Mouse (Mus musculus): ENCODE data around the gene Shisa5. TPM values are rescaled to one million over a fixed set of nuclear protein-coding genes. Genes with fewer than 3 reads are reported as not detected.
A peak's percentile ranks its signal among the peaks of the same experiment; 100 is the strongest.

Gene Shisa5
- total RNA-seq, 2 experiments from 2014 or later: 30.9 to 39.2 TPM

DNA sequence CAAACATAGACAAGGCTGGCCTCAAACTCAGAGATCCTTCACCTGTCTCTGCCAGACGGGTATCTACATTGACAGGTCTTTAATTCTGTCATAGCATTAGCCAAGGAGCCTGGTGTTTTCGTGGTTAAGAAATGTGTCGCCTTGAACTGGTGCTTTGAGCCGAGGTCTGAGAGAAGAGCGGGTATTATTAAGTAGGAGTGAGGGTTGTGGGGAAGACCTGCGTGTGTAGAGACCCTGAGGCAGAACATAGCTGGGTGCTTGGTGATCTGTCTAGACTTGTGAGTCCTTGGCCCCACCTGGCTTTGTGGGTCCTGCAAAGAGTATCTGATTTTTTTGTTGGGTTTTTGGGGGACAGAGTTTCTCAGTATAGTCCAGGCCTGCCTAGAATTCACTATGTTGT lies 15.5 kb downstream of the Shisa5 start:
- DNase-seq: no peak

DNA sequence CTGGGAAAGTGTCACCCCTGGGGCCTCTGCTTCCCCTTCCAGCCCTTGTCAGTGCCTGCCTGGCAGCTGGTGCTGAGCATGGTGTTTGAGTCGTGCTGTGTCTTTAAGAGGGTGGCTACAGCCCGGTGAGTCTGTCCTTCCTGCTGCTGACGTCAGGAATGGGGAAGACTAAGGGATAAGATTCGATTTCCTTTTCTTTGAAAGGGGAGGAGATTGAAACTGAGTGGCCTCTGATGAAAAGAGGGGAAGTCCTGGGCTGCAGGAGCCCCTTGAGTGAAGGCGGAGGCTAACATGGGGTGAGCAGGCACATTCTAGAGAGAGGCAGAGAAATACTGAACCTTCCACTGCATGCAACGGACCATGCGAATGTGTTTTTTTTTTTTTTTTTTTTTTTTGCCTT lies 16.3 kb downstream of the Shisa5 start:
- peak; percentile 43 for DNase-seq

DNA sequence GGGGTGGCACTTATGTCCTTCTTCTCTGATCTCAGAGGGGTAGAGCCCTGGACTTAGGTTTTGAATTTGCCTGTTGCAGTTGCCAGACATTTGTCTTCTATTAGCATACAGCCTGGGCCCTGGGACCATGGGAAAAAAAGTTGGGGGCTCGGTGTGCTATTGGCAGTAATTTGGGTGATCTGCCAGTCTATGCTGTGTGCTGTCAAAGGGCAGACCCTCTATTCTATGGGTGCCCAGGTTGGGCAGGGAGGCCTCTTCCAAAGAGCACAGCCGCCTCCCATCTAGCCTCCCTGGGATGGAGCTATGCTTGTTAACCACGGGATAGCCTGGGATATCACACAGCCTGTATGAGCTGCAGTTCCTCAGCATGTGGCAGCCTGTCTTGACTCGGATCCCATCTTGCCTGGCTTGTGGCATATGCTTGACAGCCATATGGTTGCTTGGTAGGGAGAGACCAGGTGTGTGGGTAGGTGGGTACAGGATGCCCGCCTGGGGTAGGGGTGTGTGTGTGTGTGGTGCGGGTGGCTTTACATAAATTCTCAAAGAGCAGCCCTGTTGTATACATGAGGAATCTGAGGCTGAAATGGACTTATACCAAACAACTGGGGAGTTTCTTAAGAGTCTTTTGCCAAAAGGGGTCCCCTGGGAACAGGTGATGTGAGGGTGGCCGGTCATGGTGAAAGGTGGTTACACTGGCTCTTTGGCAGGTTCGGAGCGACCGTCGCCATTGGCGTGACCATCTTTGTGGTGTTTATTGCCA lies 17.1 kb downstream of the Shisa5 start:
- no peak for DNase-seq

DNA sequence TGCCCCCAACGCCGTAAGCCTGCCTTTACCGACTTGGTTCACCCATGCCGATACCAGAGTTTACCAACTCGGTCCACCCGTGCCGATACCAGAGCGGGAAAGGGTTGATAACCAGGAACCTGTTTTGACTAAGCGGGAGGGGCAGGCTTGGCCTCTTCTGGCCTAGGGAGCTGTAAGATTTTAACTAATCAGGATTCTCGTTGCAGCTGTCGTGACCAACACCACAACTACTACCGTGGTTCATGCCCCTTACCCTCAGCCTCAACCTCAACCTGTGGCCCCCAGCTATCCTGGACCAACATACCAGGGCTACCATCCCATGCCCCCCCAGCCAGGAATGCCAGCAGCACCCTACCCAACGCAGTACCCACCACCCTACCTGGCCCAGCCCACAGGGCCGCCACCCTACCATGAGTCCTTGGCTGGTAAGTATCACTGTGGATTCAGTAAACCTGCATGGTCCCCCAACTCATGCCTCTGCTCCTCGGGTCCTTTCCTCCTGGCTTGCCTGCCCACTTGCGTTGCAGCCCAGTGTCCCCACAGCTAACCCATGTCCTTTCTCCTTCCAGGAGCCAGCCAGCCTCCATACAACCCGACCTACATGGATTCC lies 17.8 kb downstream of the Shisa5 start:
- no peak for DNase-seq

DNA sequence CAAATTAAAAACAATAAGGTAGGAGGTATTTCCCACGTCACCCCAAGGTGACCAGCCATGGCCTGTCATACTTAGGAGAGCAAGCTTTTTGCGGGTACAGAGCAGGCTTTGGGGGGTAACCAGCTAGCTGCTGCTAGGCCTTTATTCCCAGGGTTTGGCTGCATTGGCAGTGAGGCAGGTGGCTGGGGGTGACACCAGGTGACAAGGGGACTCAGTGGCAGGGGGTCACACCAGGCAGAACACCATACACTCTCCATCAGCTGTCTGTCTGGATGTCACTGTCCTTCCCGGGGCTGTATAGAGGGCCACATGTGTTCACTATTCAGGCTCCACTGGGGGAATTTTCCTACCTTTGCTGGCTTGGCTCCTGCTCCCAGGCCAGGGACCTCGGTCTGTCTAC lies 18.6 kb downstream of the Shisa5 start:
- DNase-seq: no peak

DNA sequence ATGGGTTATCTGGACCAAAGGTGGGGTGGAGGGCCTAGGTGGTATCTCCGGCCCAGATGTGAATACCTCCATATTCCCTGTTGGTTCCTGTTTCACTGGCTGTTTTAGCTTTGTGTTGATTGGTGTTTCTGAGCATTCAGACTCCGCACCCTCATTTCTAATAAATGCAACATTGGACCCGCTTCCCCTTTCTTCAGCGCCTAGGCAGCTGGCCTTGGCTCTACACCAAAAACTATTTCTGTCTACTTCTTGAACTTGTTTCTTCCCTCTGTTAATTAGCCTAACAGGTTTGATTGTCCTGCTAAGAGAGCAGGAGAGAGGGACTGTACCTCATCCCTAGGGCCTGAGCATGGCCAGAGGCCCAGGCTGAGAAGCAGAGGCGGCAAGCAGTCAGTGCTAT lies 19.2 kb downstream of the Shisa5 start:
- DNase-seq: no peak

DNA sequence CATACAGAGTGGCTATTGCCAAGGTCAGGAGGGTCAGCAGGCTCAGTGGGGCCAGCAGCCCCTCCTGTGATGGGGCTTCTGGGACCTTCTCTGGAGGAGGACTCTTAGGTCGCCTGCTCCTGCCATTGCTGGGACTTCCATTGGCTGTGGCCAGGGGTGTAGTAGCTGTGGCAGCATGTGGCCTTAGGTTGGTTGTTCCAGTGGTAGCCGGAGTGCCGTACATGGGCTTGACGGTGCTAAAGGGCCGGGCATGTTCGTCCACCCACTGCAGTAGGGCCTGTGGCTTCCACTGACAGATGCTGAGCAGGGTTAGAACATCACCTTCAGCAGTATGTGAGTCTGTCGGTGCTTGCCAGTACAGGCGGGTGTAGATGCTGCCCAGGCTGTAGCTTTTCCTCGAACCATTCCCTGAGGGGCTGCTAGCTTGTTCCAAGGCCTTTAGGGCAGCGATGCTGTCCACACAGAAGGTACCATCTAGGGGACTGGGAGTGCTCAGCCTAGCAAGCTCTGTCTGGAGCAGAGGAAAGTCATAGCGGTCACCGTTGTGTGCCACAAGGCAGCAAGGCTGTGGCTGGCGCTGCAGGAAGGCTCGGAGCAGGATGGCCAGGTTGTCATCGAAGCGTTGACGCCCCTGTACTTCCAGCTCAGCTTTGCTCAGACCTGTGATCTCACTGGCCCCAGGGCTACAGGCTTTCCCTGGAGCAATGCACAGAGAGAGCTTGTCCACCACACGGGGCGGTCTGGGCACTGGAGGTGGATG lies 19.8 kb downstream of the Shisa5 start:
- DNase-seq: no peak

DNA sequence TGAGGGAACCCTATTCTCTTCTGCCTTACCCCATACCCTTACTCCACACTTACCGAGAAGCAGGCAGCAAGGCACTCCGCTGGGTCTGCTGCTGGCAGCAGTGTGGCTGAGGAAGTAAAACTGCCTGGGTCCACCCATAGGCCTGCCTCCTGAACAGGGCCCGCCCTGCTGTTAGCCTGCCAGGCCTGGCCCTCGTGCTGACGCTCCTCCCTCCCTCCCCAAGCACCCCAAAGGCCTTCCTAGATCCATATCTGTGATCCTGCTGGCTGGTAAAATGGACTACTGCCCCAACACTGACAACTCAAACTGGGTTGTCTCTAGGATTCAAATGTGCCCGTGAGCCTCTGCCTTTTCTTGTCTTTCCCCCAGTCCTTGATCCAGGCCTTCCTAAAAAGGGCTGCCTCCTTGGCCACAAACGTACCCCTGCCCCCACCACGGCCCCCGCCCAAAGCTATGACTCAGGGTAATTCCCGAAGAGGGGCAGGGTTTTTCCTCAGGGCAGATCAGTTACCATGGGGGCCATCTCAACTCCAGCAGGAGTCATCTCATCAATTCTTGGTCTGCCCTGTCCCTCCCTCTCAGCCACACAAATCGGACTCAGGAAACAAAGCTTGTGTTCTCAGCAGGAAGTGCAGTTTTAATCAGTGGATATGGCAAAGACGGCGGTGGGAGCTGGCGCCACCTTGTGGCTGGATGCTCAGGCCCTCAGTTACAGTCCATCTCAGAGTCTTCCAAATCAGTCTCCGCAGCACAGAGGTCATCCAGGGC lies 21.0 kb downstream of the Shisa5 start, which contains the start of gene Trex1:
Gene Trex1, minus strand, starts transcription at position 599 of the 768 bp plus-strand sequence.
- DNase-seq: peak; percentile 89

DNA sequence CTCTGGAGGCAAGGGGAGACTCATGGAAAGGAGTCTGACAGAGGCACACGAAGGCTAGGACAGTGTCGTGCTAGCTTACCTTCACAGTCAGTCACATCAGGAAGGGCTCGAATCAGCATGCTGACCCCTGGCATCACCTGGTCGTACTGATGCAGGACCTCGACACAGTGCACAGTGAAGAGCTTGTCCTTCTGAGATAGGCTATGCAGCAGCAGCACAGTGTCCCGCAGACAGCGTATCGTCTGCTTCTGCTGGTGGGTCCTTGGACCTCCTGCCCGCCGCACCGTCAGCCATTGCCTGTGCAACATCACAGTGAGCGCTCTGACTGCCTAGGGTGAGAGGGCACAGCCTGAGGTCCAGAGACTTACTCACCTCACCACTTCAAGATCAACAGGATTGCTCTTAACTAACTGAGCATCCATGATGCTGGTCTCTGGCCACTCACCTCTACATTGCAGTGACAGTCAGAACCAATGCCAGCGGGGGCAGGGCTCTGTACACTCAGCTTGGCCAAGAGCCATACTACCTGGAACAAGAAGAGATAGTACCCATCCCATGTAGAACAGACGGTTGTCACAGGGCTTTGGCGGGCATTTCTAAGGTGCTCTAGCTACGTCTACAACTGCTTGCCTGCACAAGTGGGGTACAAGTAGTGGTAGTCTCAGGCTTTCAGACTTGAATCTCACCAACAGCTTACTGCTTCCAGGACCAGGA lies 22.0 kb downstream of the Shisa5 start:
- no peak for DNase-seq

DNA sequence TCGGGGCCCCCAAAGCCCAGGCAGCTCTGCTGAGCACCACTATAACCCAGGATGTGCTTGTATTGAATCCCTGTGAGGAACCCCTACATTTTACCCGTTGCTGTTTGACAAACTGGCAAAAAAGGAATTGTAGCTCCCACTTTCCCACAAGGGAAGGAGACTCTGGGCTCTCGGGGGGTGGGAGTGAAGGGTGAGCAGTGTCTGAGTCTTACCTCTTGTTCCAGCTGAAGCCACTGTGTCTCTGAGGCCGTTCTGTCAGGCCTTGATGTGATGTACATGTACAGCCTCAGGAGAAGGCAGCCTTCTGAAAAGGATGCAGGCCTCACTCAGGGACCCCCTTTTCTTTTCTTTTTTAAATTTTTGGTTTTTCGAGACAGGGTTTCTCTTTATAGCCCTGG lies 22.5 kb downstream of the Shisa5 start:
- DNase-seq: no peak

DNA sequence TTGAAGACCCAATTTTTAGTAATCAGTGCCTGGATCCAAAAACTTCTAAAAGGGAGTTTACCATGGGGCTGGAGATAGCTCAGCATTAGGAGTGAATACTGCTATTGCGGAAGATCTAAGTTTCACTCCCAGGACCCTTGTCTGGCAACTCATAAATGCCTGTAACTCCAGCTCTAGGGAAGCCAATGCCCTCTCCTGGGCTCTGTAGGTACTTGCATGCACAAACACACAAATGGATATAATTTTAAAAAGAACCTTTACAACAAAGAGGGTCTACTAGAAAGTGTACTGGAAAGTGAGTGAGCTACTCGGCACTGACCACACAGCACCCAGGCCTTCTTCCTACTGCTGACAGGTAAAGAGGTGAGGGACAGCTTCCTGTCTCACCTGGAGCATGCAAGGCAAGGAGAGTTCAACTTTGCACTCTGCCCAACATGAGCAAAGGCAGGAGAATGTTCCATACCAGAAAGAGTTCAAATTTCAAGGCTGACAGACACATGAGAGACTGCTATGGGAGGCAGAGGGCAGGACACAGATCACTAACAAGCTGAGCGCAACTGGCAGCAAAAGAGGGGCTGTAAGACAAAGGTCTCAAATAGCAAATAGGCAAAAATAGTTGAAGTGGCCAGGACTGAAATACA lies 29.9 kb downstream of the Shisa5 start:
- DNase-seq: no peak

DNA sequence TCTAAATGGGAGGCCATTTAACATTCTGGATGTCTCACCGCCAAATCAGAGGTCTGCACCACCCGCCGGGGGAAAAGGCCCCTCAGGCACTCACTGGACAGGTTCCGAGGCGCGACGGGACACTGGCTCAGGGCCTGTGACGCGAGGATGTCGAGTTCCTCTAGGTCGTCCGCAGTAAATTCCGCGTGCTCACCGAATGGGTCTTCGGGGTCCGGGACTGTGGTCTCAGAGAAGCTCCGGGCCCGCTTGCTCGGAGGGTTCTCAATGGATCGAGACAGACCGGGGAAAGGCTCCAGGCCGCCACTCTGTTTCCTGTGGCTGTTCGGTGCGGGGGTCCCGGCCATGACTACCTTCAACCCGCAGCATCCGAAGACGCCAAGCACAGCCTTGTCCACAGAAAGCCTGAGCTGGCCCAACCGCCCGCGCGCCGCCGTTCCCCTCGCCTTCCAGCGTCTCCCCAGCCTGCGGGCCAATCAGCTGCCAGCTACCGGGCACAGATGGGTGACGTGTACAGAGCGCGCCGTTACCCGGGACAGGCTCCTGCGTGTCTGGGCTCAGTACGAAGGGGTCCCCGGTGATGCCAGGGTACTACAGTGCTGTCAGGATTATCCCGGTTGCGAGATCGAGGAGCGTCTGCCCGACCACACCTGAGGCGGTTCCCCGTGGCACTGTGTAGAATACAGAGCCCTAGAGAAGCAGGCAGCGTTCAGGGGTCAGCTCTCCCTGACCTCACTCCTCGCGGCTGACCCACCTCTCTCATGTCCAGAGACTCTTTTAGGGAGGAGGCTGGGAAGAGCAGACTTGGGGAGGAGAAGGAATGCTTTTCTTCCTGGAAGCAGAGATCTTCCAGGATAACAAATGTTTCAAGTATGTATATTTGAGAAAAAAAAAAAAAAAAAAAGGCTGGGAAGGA lies 35.6 kb downstream of the Shisa5 start, which contains the start of gene Atrip:
Gene Atrip, minus strand, starts transcription at position 464 of the 913 bp plus-strand sequence.
- peak; percentile 90 for DNase-seq

DNA sequence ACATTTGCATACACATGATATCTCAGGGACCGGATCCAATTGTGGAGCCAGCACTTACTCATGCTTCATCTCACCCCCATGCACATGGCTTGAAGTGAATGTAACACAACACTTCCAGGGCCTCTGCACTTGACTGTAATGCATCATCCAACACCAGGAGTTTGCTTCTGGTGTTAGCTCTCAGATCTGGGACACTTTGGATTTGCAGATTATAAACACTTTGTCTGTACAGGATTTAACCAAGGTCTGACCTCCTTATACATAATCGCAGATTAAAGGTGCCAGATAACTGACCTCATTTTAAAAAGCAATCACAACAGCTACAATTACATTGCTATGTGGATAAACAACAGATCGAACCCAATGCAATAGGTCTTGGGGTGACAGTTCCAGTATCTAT lies 42.2 kb downstream of the Shisa5 start:
- DNase-seq: no peak

DNA sequence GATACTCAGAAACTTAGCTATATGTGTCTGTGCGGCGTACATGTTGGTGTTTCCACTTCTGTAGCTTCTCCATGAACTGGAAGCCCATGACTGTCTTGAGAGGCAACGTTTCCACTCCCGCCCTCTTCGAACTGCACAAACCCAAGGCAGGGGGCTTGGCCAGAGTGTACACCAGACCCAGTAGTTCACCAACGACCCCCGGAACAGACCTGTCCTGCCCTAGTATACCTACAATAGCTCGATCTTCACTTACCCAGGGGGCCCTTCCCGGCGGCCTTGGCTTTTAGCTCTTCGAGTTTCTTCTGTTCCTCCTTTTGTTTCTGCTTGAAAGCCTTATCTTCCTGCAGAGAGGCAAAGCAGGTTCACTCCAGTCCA lies 43.4 kb downstream of the Shisa5 start:
- no peak for DNase-seq

DNA sequence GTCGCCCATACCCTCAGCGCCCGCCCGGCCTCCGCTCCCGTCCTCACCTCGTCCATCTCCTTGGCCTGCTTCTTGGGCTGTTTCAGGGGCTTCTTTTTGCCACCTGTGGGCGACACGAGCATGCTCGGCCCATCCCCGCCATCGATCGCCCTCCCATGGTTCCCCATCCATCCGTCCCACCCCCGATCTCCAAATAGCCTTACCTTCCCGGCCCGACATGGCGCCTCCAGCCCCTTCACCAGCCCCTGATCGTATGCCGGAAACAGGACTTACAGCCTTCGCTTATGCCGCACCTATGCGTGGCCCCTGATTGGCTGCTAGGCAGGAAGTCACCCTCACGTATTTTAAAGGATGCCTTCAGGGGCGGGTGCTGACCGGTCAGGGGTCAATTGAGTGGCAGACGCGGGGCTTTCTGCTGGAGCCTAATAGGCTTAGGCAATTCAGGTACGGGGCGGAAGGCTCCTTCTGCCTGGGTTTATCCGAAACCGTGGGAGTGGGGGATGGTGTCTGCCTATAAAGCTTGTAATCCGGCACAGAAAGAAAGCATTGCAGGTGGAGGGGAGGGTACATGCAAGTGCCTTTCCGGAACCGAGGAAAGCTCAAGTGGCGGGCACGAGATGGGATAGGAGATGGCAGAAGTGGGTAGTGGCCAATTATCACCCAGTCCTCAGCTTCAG lies 43.9 kb downstream of the Shisa5 start, which contains the start of the genes Ccdc51 and Tma7:
Gene Ccdc51, plus strand, starts transcription at position 370 of the 677 bp plus-strand sequence.
Gene Tma7, minus strand, starts transcription at position 464 of the 677 bp plus-strand sequence.
- DNase-seq: peak; percentile 65

DNA sequence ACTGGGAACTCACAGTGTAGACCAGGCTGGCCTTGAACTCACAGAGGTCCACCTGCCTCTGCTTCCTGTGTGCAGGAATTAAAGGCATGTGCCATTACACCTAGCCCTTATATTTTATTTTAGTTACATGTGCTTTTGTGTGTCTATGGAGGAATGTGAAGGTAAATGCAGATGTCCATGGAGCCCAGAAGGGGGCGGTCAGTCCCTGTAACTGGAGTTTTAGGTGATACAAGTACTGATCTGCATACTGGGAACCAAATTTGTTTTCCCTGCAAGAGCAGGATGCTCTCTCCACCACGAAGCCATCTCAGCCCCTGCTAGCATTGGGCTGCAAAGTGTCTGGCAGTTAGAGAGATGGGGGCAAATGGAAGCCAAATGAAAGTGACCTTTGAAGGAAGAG lies 46.6 kb downstream of the Shisa5 start:
- DNase-seq: no peak

DNA sequence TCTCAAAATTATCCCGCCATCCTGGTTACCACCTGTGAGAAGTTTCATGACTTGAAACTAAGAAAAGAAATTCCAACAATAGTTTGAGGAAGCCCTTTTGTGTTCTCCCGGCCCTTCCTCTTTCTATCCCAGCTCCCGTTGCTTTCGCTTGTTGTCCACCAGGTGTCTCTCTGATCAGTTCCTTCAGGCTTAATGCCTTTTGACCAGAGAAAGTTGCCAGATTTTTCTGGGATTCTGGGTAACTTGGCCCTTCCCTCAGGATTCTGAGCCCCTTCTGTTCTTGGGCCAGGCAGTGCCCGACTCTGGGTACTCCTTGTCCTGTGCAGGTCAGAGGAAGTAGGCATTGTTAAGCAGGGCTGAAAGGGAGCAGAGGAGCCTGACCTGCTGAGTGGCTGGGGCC lies 49.6 kb downstream of the Shisa5 start:
- no peak for DNase-seq

DNA sequence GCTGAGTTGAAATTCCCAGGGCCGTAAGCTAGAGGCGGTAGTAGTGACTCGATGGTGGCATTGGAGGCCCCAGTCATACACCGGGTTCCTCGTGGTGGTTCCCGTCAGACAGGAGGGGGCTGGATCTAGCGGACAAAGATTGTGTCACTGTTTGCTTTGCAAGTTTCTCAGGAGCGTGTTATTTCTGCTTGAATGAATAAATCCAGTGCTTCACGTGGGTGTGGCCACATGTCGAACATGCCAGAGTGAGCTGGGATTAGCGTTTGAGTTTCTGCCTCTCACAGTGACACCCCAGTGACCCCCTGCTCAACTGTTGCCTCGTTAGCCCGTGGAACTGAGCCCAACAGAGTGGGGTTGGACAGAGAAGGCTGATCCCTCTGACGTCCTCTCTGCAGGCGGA lies 52.1 kb downstream of the Shisa5 start:
- no peak for DNase-seq

DNA sequence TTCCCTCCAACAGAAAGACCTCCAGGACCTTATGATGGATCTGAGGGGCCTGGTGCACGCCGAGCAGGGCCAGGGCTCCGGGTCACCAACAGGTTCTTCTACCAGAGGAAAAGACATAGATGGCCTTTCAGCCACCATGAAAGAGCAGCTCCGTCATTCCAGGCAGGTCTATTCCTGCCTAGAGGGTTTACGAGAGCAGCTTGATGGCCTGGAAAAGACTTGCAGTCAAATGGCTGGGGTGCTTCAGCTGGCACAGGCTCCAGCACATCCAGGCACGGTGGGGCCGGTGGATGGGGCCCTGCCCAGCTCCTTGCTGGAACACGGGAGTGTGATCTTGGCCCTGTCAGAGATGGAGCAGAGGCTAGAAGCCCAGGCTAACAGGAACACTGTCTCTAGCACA lies 53.4 kb downstream of the Shisa5 start:
- no peak for DNase-seq

All from gastrocnemius, postnatal 10 days (tissue).